Mouse (Mus musculus): ENCODE results near the gene Scaf8.

- TF ChIP-seq CTCF (IDR thresholded peaks at IDR 0.05; ENCODE audit: borderline replicate concordance, control insufficient read depth, extremely low read depth, insufficient read depth, low read length, poor library complexity) (no peak), POLR2A (IDR thresholded peaks at IDR 0.05; ENCODE audit: control insufficient read depth, extremely low read depth, insufficient read depth, low read length, poor library complexity) (no peak)
These were observed 36.4 kb downstream of the Scaf8 start for GRCm38 (mm10) chr17:3151181-3151580.
